Mouse (Mus musculus) myocyte (in vitro differentiated cells): ENCODE measurements around the gene Nudt15.

Experiments
- CEBPB ChIP-seq: IDR thresholded peaks from 2 replicates; pipeline ENCODE4 v1.6.1; 2011; ENCODE audit warnings: mild to moderate bottlenecking, moderate library complexity; ENCODE audit not compliant: poor library complexity, insufficient read depth, severe bottlenecking
- E2F4 ChIP-seq: IDR thresholded peaks from one replicate; pipeline ENCODE4 v1.6.1; 2011; ENCODE audit warnings: mild to moderate bottlenecking, control low read depth, moderate library complexity; ENCODE audit not compliant: insufficient read depth
- MAX ChIP-seq: IDR thresholded peaks from one replicate; pipeline ENCODE4 v1.6.1; 2011; ENCODE audit warnings: low read depth, mild to moderate bottlenecking, control low read depth
- MYOD1 ChIP-seq, 3 experiments: IDR thresholded peaks; one replicate each; pipeline ENCODE4 v1.6.1; 2011; ENCODE audit warnings: control low read depth in 2 of 3, low read depth in 2 of 3, mild to moderate bottlenecking in 2 of 3, moderate library complexity in 1 of 3; ENCODE audit not compliant: insufficient read length in 2 of 3, control insufficient read depth in 1 of 3
- MYOG ChIP-seq, 3 experiments: IDR thresholded peaks; one replicate each; pipeline ENCODE4 v1.6.1; 2011; ENCODE audit warnings: control low read depth in 2 of 3, low read depth in 2 of 3, mild to moderate bottlenecking in 2 of 3; ENCODE audit not compliant: insufficient read length in 2 of 3, control insufficient read depth in 1 of 3, insufficient read depth in 1 of 3
- POLR2A ChIP-seq: IDR thresholded peaks from one replicate; pipeline ENCODE4 v1.6.1; 2011; ENCODE audit warnings: low read depth, mild to moderate bottlenecking, control low read depth, moderate library complexity; ENCODE audit not compliant: insufficient read length
- POLR2AphosphoS2 ChIP-seq: IDR thresholded peaks from one replicate; pipeline ENCODE4 v1.6.1; 2011; ENCODE audit warnings: low read depth, control low read depth; ENCODE audit not compliant: insufficient read length
- REST ChIP-seq: IDR thresholded peaks from one replicate; pipeline ENCODE4 v1.6.1; 2011; ENCODE audit warnings: mild to moderate bottlenecking, control low read depth, moderate library complexity; ENCODE audit not compliant: insufficient read depth, insufficient read length
- SRF ChIP-seq: IDR thresholded peaks from one replicate; pipeline ENCODE4 v1.6.1; 2011; ENCODE audit warnings: low read depth; ENCODE audit not compliant: control insufficient read depth, insufficient read length
- TCF12 ChIP-seq: IDR thresholded peaks from one replicate; pipeline ENCODE4 v1.6.1; 2011; ENCODE audit warnings: mild to moderate bottlenecking, control low read depth; ENCODE audit not compliant: poor library complexity, insufficient read depth, severe bottlenecking
- TCF3 ChIP-seq: IDR thresholded peaks from one replicate; pipeline ENCODE4 v1.6.1; 2011; ENCODE audit warnings: low read depth, control low read depth; ENCODE audit not compliant: insufficient read length
- USF1 ChIP-seq: IDR thresholded peaks from one replicate; pipeline ENCODE4 v1.6.1; 2011; ENCODE audit warnings: low read depth, mild to moderate bottlenecking, control low read depth, moderate library complexity

DNA sequence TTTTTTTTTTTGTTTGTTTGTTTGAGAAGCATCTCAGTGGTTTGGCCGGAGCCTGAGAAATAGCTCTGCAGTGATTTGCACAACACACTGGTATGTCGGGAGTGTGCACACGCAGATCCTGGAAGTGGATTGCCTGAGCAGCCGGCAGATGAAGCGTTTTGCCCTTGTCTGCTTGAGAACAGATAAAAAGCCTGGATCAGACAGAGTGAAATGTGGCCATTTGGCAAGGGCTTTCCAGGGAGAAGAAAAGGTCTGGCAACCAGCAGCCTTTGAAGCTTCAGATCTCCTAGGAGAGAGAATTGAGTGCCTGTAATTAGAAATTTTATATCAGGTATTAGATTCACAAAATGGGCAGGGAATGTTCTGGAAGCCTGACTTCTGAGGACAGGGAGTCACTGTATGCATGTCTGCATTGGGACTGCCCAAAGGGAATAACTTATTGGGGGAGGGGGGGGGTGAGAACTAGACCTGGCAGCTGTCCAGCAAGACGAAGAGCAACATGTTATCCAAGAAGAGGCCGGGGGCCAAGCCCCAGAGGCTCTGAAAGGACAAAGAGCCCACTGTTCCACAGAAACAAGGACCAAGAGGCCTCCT lies 45.4 kb downstream of the Nudt15 start:
- TF ChIP-seq POLR2AphosphoS2 (no peak), POLR2A (no peak), REST (no peak), USF1 (no peak), MYOG (IDR thresholded peaks at IDR 0.05; ENCODE audit: control insufficient read depth in 1 of 3, insufficient read depth in 1 of 3, insufficient read length in 2 of 3, low read depth in 2 of 3) (no peak), MAX (no peak), TCF3 (no peak), CEBPB (no peak), TCF12 (no peak), SRF (no peak), MYOD1 (IDR thresholded peaks at IDR 0.05; ENCODE audit: control insufficient read depth in 1 of 3, insufficient read length in 2 of 3, low read depth in 2 of 3) (no peak), E2F4 (no peak)
